Mouse (Mus musculus): ENCODE measurements around the gene Abhd12.
"Not testable (repeated sequence)": the region's sequence is repeated elsewhere in the genome, so short reads cannot be mapped to it uniquely, and the experiment has no call there.

Abhd12 gene

GRCm38 (mm10) chr2:150909429-150910039 lies 5.0 kb upstream of the Abhd12 start:
- peak; percentile 96 to 99 for DNase-seq

GRCm38 (mm10) chr2:150908881-150909280 lies 4.3 kb upstream of the Abhd12 start:
- not testable (repeated sequence) for DNase-seq

- DNase-seq, result no peak
Measured at GRCm38 (mm10) chr2:150904936-150905450, 452 bp upstream of the Abhd12 start, which contains the start of gene Gins1. TSS of gene Gins1 (plus strand) at chr2:150905400.

- DNase-seq, result no peak
Measured at GRCm38 (mm10) chr2:150902347-150902746, 2.2 kb downstream of the Abhd12 start.

- DNase-seq, result no peak
Measured at GRCm38 (mm10) chr2:150900341-150900740, 4.2 kb downstream of the Abhd12 start.

- DNase-seq, result no peak
Measured at GRCm38 (mm10) chr2:150895691-150896252, 8.8 kb downstream of the Abhd12 start.

GRCm38 (mm10) chr2:150894617-150895267 lies 9.8 kb downstream of the Abhd12 start:
- no peak for DNase-seq

GRCm38 (mm10) chr2:150887370-150887769 lies 17.2 kb downstream of the Abhd12 start:
- DNase-seq, result no peak

GRCm38 (mm10) chr2:150886315-150886714 lies 18.2 kb downstream of the Abhd12 start:
- no peak for DNase-seq

- DNase-seq, result no peak
Measured at GRCm38 (mm10) chr2:150885814-150886213, 18.7 kb downstream of the Abhd12 start.

GRCm38 (mm10) chr2:150884779-150885110 lies 19.8 kb downstream of the Abhd12 start:
- DNase-seq, result no peak

- no peak for DNase-seq
Measured at GRCm38 (mm10) chr2:150884075-150884778, 20.3 kb downstream of the Abhd12 start.

GRCm38 (mm10) chr2:150877561-150877960 lies 27.0 kb downstream of the Abhd12 start:
- DNase-seq, result peak; percentile 45 to 48

GRCm38 (mm10) chr2:150875226-150875625 lies 29.3 kb downstream of the Abhd12 start:
- no peak for DNase-seq

- DNase-seq, result no peak
Measured at GRCm38 (mm10) chr2:150874508-150874907, 30.0 kb downstream of the Abhd12 start.

- DNase-seq, result no peak
Measured at GRCm38 (mm10) chr2:150869446-150869845, 35.1 kb downstream of the Abhd12 start.

GRCm38 (mm10) chr2:150867021-150867420 lies 37.5 kb downstream of the Abhd12 start:
- no peak for DNase-seq

- DNase-seq, result no peak
Measured at GRCm38 (mm10) chr2:150861128-150861527, 43.4 kb downstream of the Abhd12 start.

- DNase-seq, result no peak
Measured at GRCm38 (mm10) chr2:150859709-150860470, 44.7 kb downstream of the Abhd12 start.

GRCm38 (mm10) chr2:150858724-150859487 lies 45.6 kb downstream of the Abhd12 start:
- DNase-seq, result peak; percentile 62 to 65

GRCm38 (mm10) chr2:150855186-150855585 lies 49.4 kb downstream of the Abhd12 start:
- DNase-seq, result no peak

- peak; percentile 41 to 51 for DNase-seq
Measured at GRCm38 (mm10) chr2:150851251-150851650, 53.3 kb downstream of the Abhd12 start.
